ENCODE assay signal across 17 mouse cellular contexts in genomic region chr8:64688161-64688560, GRCm38 (mm10). TPM values are rescaled to one million over a fixed set of nuclear protein-coding genes. Genes with fewer than 3 reads are reported as not detected.
A peak's percentile ranks its signal among the peaks of the same experiment; 100 is the strongest.
DNase-seq lines count a peak whose midpoint lies in the region; ATAC-seq and TF ChIP-seq lines count a peak whose summit lies in the region.
"Had no signal": no experiment of that assay in that cellular context is flagged by ENCODE, and none has a peak within 500 bp of the region (broad histone marks: within the 10 kb centered on the region; RNA-seq: fewer than 3 reads in every experiment).

No protein-coding gene starts in this region.

- H3K4me1 ChIP-seq in kidney, embryonic 14.5 days (ENCODE audit: control insufficient read depth, insufficient read depth, low read length), result no peaks in the 10 kb centered on the region
- H3K4me1 ChIP-seq: liver, embryonic 13.5 days had no signal

- DNase-seq in adrenal gland, postnatal 10 days, result peak; percentile 31
- no peak for DNase-seq in adrenal gland, adult 8-10 months
- no peak for DNase-seq in left cerebral cortex, adult 2 months (ENCODE audit: extremely low spot score in 1 of 2, low spot score in 2 of 2)
- DNase-seq in left cerebral cortex, adult 18-20 months (ENCODE audit: low spot score in 2 of 2), result no peak
- peak; percentile 56 for DNase-seq in heart, adult 8-10 months (ENCODE audit: low spot score)
- DNase-seq in embryo, embryonic 10 days (ENCODE audit: low spot score), result no peak
- DNase-seq: cerebellum, postnatal 14 days; forebrain, postnatal 0 days; kidney, postnatal 4 days; liver, embryonic 13.5 days; spleen, adult 18-20 months had no signal

- H3K36me3 ChIP-seq in myocyte (ENCODE audit: control insufficient read depth, insufficient read depth), result no peaks in the 10 kb centered on the region
- no peaks in the 10 kb centered on the region for H3K36me3 ChIP-seq in kidney, embryonic 14.5 days (ENCODE audit: control insufficient read depth, insufficient read depth, low read length)
- H3K36me3 ChIP-seq: embryonic facial prominence, embryonic 15.5 days; liver, embryonic 13.5 days had no signal

- H3K27ac ChIP-seq in left cerebral cortex, adult 2 months, result peak overlapping the region; percentile 21; the same call in 1 of the 2 replicates
- no peak overlapping the region for H3K27ac ChIP-seq in kidney, embryonic 14.5 days (ENCODE audit: low read depth, low read length)
- H3K27ac ChIP-seq: embryonic facial prominence, embryonic 15.5 days; liver, embryonic 13.5 days; macrophage had no signal

- no peaks in the 10 kb centered on the region for H3K27me3 ChIP-seq in myocyte (ENCODE audit: control insufficient read depth, insufficient read depth, insufficient read length)
- H3K27me3 ChIP-seq in kidney, embryonic 14.5 days (ENCODE audit: control insufficient read depth, insufficient read depth, low read length), result no peaks in the 10 kb centered on the region
- H3K27me3 ChIP-seq: embryonic facial prominence, embryonic 15.5 days had no signal

- no peak overlapping the region for H3ac ChIP-seq in myocyte (ENCODE audit: control insufficient read depth, insufficient read length)

- peak overlapping the region; percentile 1 for H3K4me2 ChIP-seq in myocyte (ENCODE audit: low read depth)
- H3K4me2 ChIP-seq in kidney, embryonic 14.5 days (replicated peaks; ENCODE audit: low read depth, low read length), result no peak overlapping the region
- H3K4me2 ChIP-seq: embryonic facial prominence, embryonic 15.5 days; liver, embryonic 13.5 days had no signal

- H3K79me2 ChIP-seq in myocyte (ENCODE audit: control insufficient read depth, insufficient read depth), result peaks cover 6% of the 10 kb centered on the region

- ATAC-seq in kidney, embryonic 14.5 days (ENCODE audit: low FRiP score, low TSS enrichment), result no peak
- ATAC-seq: forebrain, postnatal 0 days; inflammation-experienced regulatory T-cells, adult 6 months had no signal

- no peak for TF ChIP-seq POLR2A in myocyte (IDR thresholded peaks at IDR 0.05; ENCODE audit: insufficient read length, low read depth)

- intact Hi-C loops in left cerebral cortex, adult 2 months (cut with DNase I), result no loop called here

- no peaks in the 10 kb centered on the region for H3K9me3 ChIP-seq in kidney, embryonic 14.5 days (ENCODE audit: control insufficient read depth, low read length)
- H3K9me3 ChIP-seq: embryonic facial prominence, embryonic 15.5 days; liver, embryonic 13.5 days had no signal

- WGBS in kidney, embryonic 14.5 days, result 56% methylated on average over 3 of the region's 3 CpGs

- H3K9ac ChIP-seq in kidney, embryonic 14.5 days (ENCODE audit: low read depth, low read length), result no peak overlapping the region
- H3K9ac ChIP-seq: embryonic facial prominence, embryonic 15.5 days; forebrain, postnatal 0 days; liver, embryonic 13.5 days had no signal

- H3K4me3 ChIP-seq in left cerebral cortex, adult 2 months, result no peak overlapping the region
- no peak overlapping the region for H3K4me3 ChIP-seq in myocyte
- H3K4me3 ChIP-seq in kidney, embryonic 14.5 days (ENCODE audit: low read length), result no peak overlapping the region
- H3K4me3 ChIP-seq: embryonic facial prominence, embryonic 15.5 days; liver, embryonic 13.5 days had no signal

- no peak for TF ChIP-seq CTCF in left cerebral cortex, adult 2 months (IDR thresholded peaks at IDR 0.05)

TF ChIP-seq in myocyte, 11 proteins besides CTCF, POLR2A, EP300 and RAD21:
- TF ChIP-seq USF1 (IDR thresholded peaks at IDR 0.05; ENCODE audit: low read depth) (no peak), E2F4 (IDR thresholded peaks at IDR 0.05; ENCODE audit: insufficient read depth) (no peak), CEBPB (IDR thresholded peaks at IDR 0.05; ENCODE audit: insufficient read depth, poor library complexity, severe bottlenecking) (no peak)
TF ChIP-seq in myocyte: peak in this region for 0.

RNA-seq across cellular contexts. Expression of gene Cpe, which starts 4.7 kb away (rescaled TPM):
- total RNA-seq in adrenal gland, postnatal 10 days (2021), result 100 to 1,000 TPM; 345 to 374 TPM
- total RNA-seq in adrenal gland, adult 8-10 months (2022), result 1,000 to 10,000 TPM in 2 of 4 experiments, 100 to 1,000 TPM in 2; 953 to 1,190 (median 1,047) TPM
- total RNA-seq in left cerebral cortex, adult 2 months (2021), result 1,000 to 10,000 TPM; 1,948 to 2,026 TPM
- total RNA-seq in left cerebral cortex, adult 18-20 months (2021), result 1,000 to 10,000 TPM; 1,840 to 1,955 TPM
- 100 to 1,000 TPM; 257 to 289 (median 273) TPM for total RNA-seq in heart, adult 8-10 months (2022)
- polyA plus RNA-seq in myocyte (2012; fragmentation: generic; extraction: Trizol), result 44.3 TPM
- polyA plus RNA-seq in kidney, embryonic 14.5 days (2014; fragmentation: Nextera tagmentation; extraction: Ambion mirVana), result 63.8 and 65.0 TPM in 2 replicates
- total RNA-seq: MEL had no signal

RNA-seq across cellular contexts. Expression of gene Msmo1, which starts 45.4 kb away (rescaled TPM):
- 10 to 100 TPM; 29.4 to 57.0 TPM for total RNA-seq in adrenal gland, postnatal 10 days (2021)
- total RNA-seq in adrenal gland, adult 8-10 months (2022), result 100 to 1,000 TPM; 191 to 284 (median 277) TPM
- total RNA-seq in left cerebral cortex, adult 2 months (2021), result 10 to 100 TPM; 83.5 to 87.8 TPM
- 100 to 1,000 TPM in 1 of 2 experiments, 10 to 100 TPM in 1; 93.9 to 121 TPM for total RNA-seq in left cerebral cortex, adult 18-20 months (2021)
- 1 to 10 TPM; 5.1 to 9.7 (median 7.5) TPM for total RNA-seq in heart, adult 8-10 months (2022)
- polyA plus RNA-seq in myocyte (2012; fragmentation: generic; extraction: Trizol), result 65.0 TPM
- polyA plus RNA-seq in kidney, embryonic 14.5 days (2014; fragmentation: Nextera tagmentation; extraction: Ambion mirVana), result 91.6 and 116 TPM in 2 replicates

Comparison
In these comparisons a context has a peak if more than half of its experiments do, and no peak if none do; other contexts are left out.
1. DNase-seq: peak in adrenal gland, postnatal 10 days (single experiment) and heart, adult 8-10 months (single experiment); none in adrenal gland, adult 8-10 months (single experiment), left cerebral cortex, adult 2 months (0 of 2), left cerebral cortex, adult 18-20 months (0 of 2) and embryo, embryonic 10 days (single experiment).